Mouse (Mus musculus): ENCODE measurements around the gene Txn1.

Txn1 gene

GRCm38 (mm10) chr4:57895902-57896301 lies 60.3 kb downstream of the Txn1 start:
- no peak for DNase-seq

DNA sequence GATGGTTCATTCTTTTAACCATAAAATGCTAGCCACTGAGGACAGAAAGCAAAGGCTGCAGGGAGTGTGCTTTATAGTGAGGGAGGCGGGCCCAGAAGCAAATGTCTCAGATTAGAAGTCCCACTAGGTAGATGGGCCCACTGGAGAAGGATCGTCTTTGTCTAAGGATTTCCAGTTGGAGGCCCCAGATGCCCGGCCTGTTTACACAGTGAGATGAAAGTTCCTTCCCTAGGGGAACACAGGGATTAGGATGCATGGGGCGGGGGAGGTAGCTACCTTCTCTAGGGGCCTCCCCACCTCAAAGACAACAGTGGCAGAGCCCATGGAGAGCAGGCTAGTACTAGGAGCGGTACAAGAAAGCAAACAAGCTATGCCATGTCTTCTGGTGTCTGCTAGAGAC lies 61.1 kb downstream of the Txn1 start:
- no peak for DNase-seq
